Mouse (Mus musculus) layer of hippocampus, postnatal 14 days (tissue): Measurements from ENCODE around the gene Med14. TPM values are rescaled to one million over a fixed set of nuclear protein-coding genes. Genes with fewer than 3 reads are reported as not detected.
A peak's percentile ranks its signal among the peaks of the same experiment; 100 is the strongest.

Experiments
- DNase-seq, 2 experiments: peaks; one replicate each; pipeline ENCODE4 v3.0.0; 2021 to 2022; ENCODE audit warnings: low spot score in 2 of 2, mixed read lengths in 1 of 2
- total RNA-seq, 2 experiments: library from RNA; stranded (reverse); gene quantifications; 2 replicates each; pipeline ENCODE4 v1.2.3; 2021

The Med14 gene
- total RNA-seq, 2 experiments from 2014 or later: 69.0 to 79.3 TPM

DNA sequence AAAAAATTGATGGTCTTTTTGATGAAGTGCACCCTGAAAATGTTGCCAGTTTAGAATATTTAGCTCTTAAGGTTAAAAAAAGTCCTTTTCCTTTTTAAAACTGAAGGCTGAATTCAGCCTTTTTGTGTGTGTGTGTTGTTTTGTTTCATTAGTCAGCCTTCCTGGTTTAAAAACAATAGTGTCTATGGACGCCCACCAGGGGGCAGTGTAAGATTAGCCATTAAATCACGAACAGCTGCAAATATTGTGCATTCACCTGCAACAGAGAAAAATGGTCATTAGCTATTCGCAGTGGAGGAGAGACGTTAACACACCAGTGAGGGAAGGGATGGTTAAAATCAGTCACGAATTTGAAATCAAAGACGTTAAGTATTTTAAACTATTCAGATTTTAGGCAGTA, 84.5 kb downstream of the Med14 start:
- peak; percentile 26 to 55 for DNase-seq

DNA sequence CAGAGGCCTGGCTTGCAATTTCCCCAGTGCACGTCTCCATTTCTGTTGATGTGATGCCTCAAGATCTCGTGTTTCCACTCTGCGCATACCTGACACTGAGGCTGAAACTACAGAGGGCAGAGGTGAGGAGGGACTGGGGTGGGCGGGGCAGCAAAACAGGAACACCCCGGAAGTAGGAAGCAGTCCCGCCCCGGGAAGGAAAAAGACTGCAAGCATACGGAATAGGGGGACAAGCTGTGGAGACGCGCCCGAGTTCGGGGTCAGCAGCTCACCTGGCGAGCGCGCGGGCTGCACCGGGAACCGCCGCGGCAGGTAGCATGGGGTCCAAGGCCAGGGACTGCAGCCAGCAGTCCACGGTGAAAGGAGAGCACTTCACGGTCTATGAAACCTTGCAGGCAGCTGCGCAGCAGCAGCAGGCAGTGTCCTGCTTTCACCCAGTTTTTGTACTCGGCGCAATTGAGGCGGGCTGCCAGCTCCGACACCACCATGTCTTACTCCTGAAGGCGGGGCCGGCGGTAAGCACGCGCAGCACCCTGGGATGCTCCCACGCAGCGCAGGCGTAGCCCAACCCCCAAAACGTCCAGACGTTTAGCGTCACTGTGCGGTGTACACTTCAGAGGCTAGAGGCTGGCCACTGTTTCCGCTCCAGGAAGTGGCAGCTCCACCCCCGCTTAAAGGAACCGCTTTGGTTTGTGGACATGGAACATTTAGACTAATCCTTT, 88.7 kb downstream of the Med14 start, which contains the start of gene 1810030O07Rik:
1810030O07Rik (minus strand) TSS at position 615 of the 722 bp plus-strand sequence.
- peak; percentile 77 to 90 for DNase-seq

DNA sequence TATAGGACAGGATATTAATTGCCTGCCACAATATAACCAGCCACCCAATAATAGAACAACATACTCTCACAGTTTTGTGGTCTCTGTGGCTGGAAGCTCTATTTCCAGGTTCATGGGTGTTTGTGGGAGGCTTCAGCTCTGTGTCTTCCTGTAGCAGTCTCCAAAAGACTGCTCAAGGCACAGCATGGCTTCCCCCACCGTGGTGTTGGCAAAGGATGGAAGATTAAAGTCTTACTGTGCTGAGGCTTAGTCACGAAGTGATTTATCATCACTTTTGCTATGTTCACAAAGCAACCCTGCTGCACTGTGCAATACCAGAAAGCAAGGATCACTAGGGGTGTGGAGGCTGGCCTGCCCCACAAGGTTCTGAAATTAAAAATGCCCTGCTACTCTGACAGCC, 108.0 kb downstream of the Med14 start:
- no peak for DNase-seq

DNA sequence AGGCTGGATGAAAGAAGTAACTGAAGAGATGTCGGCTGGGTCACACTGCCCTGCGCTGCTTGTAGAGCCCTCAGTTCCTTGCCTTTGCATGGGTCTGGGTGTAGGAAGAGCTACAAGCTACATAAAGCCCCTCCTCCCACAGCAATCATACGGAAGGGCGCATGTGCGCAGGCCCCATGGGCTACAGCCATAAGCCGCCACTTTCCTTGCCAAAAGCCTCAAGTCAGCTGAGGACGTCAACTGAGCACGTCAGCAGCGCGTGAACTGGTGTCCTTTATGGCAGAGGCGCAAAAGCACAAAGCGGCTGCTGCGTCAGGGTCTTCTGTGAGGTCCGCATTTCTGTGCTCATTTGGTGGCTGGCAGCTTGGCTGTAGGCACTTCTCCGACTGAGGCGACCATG, 110.0 kb downstream of the Med14 start:
- DNase-seq: no peak

DNA sequence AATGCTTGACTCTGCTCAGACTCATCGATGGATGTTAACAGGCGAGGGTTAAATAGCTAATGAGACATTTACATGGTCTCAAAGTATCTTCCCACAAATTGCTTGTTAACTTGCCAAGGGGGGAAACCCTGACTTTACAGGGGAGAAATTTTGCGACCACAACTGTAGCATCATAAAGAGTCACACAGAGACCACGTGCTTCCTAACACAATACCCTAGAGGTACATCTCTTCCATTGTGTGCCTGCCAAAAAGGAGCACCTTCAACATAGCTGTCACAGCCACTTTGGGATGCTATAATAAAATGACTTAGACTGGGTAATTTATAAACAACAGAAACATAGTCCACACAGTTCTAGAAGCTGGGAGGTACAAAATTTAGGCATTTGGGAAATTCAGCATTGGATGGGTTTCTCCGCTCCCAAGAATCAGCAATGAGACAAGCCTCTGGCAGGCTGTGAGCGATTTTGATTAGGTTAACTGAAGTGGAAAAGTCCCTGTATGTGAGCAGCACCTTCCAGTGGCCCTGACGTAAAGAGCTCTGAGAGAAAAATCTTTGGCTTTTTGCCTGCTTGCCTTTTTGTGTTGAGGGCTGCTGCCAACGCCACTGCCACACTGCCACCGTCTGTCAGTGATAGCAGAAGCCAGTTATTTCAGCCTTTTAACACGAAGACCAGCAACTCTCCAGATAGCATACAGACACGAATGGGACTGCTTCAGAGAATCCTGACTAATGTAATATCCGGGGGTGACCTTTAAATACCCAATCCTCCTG, 116.2 kb downstream of the Med14 start:
- DNase-seq: peak; percentile 6 to 31

DNA sequence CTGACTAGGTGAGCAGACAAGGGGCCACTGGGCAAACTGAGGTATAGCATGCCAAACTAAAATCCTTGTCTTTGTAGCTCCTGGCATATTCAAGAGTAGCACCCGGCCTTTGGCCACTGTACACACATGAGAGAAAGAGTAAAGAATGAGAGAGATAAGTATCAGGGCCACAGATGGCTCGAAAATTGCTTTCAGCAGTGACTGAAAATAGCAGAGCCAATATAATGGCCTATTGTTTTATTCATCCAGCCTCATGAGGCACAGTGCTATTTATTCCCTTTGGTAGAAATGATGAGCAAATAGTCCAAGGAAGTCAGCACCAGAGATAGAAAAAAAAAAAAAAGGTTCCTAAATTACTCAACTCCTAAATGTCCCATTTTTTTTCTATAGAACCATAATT, 116.9 kb downstream of the Med14 start:
- no peak for DNase-seq

Other genes with a start within 250 kb of the Med14 start
- 100 to 1,000 TPM; 201 to 205 TPM for gene Atp6ap2, start 174.3 kb downstream of the Med14 start, total RNA-seq
- gene 1810030O07Rik, start 88.4 kb downstream of the Med14 start, total RNA-seq: 10 to 100 TPM; 12.4 to 15.6 TPM